Mouse (Mus musculus): ENCODE measurements around the gene Igbp1b.

- TF ChIP-seq CTCF (IDR thresholded peaks at IDR 0.05; ENCODE audit: low read depth) (no peak), EP300 (IDR thresholded peaks at IDR 0.05; ENCODE audit: low read depth) (no peak)
These were observed 19.0 kb downstream of the Igbp1b start for GRCm38 (mm10) chr6:138639351-138639750.

Data from liver, embryonic 14.5 days (tissue).